Mouse (Mus musculus) frontal cortex, postnatal 25 days (tissue): Measurements from ENCODE around the gene Eif3l.
A peak's percentile ranks its signal among the peaks of the same experiment; 100 is the strongest.

ENCODE experiments used
- DNase-seq, 2 experiments: peaks; one replicate each; pipeline ENCODE4 v3.0.0; 2022; ENCODE audit warnings: low spot score in 2 of 2

Gene Eif3l

GRCm38 (mm10) chr15:79123751-79124150 is 48.8 kb downstream of the Eif3l start:
- no peak for DNase-seq

- no peak for DNase-seq
Observed at GRCm38 (mm10) chr15:79124331-79124875, 49.4 kb downstream of the Eif3l start.

- DNase-seq: peak in 1 of 2 experiments; percentile 32
Observed at GRCm38 (mm10) chr15:79126217-79126932, 51.4 kb downstream of the Eif3l start.

GRCm38 (mm10) chr15:79127101-79127500 is 52.1 kb downstream of the Eif3l start:
- no peak for DNase-seq

- no peak for DNase-seq
Observed at GRCm38 (mm10) chr15:79128208-79128607, 53.2 kb downstream of the Eif3l start.

GRCm38 (mm10) chr15:79129311-79129710 is 54.3 kb downstream of the Eif3l start:
- DNase-seq: no peak

GRCm38 (mm10) chr15:79130782-79131181 is 55.8 kb downstream of the Eif3l start:
- DNase-seq: no peak

- no peak for DNase-seq
Observed at GRCm38 (mm10) chr15:79131442-79131841, 56.5 kb downstream of the Eif3l start.

- DNase-seq: no peak
Observed at GRCm38 (mm10) chr15:79133191-79133661, 58.2 kb downstream of the Eif3l start.

GRCm38 (mm10) chr15:79134496-79135270 is 59.7 kb downstream of the Eif3l start:
- no peak for DNase-seq

GRCm38 (mm10) chr15:79135332-79135731 is 60.4 kb downstream of the Eif3l start:
- no peak for DNase-seq

- no peak for DNase-seq
Observed at GRCm38 (mm10) chr15:79135783-79136575, 61.0 kb downstream of the Eif3l start.

- DNase-seq: no peak
Observed at GRCm38 (mm10) chr15:79139640-79140039, 64.7 kb downstream of the Eif3l start.

GRCm38 (mm10) chr15:79140866-79141565 is 66.0 kb downstream of the Eif3l start, which contains the start of the genes Polr2f and 1700088E04Rik:
TSS of gene Polr2f (plus strand) at chr15:79141009.
TSS of gene 1700088E04Rik (minus strand) at chr15:79141253.
- DNase-seq: peak; percentile 91

- no peak for DNase-seq
Observed at GRCm38 (mm10) chr15:79141566-79141917, 66.6 kb downstream of the Eif3l start.

GRCm38 (mm10) chr15:79143316-79143715 is 68.3 kb downstream of the Eif3l start:
- no peak for DNase-seq
